Mouse (Mus musculus) neural tube, embryonic 15.5 days (tissue): ENCODE measurements around the gene Robo1. TPM values are rescaled to one million over a fixed set of nuclear protein-coding genes. Genes with fewer than 3 reads are reported as not detected.

Experiments
- ATAC-seq: fragments of 200-750 bp; cut with Nextera tagmentation; 2 replicates; pipeline ENCODE4 v1.8.0; 2017; ENCODE audit warnings: mild to moderate bottlenecking, moderate TSS enrichment, moderate library complexity; ENCODE audit not compliant: low FRiP score
- H3K27ac ChIP-seq: fragments of 300-500 bp; sonication (generic); replicated peaks from 2 replicates; pipeline ENCODE4 v1.5.1; 2015; ENCODE audit warnings: mild to moderate bottlenecking, inconsistent platforms
- H3K27me3 ChIP-seq: fragments of 300-500 bp; sonication (generic); replicated peaks from 2 replicates; pipeline ENCODE4 v1.6.1; 2015; ENCODE audit warnings: inconsistent platforms
- H3K36me3 ChIP-seq: fragments of 300-500 bp; sonication (generic); 2 replicates; pipeline ENCODE4 v1.6.1; 2015; ENCODE audit warnings: inconsistent platforms
- H3K4me1 ChIP-seq: fragments of 300-500 bp; sonication (generic); 2 replicates; pipeline ENCODE4 v1.6.1; 2015; ENCODE audit warnings: inconsistent platforms
- H3K4me2 ChIP-seq: fragments of 300-500 bp; sonication (generic); 2 replicates; pipeline ENCODE4 v1.6.1; 2015; ENCODE audit warnings: inconsistent platforms, mild to moderate bottlenecking, moderate library complexity
- H3K4me3 ChIP-seq: fragments of 300-500 bp; sonication (generic); replicated peaks from 2 replicates; pipeline ENCODE4 v1.5.1; 2015; ENCODE audit warnings: mild to moderate bottlenecking, inconsistent platforms
- H3K9ac ChIP-seq: fragments of 300-500 bp; sonication (generic); replicated peaks from 2 replicates; pipeline ENCODE4 v1.6.1; 2015; ENCODE audit warnings: mild to moderate bottlenecking, inconsistent platforms
- H3K9me3 ChIP-seq: fragments of 300-500 bp; sonication (generic); replicated peaks from 2 replicates; pipeline ENCODE4 v1.6.1; 2016; ENCODE audit warnings: inconsistent platforms
- WGBS: fragments of 180-500 bp; shearing (Covaris S2); methylation state at CpG from one replicate; pipeline ENCODE4 v1.1.7; 2015; ENCODE audit warnings: mixed read lengths; 5-methylcytosine and 5-hydroxymethylcytosine counted together
- polyA plus RNA-seq: library from polyadenylated mRNA; unstranded; fragments of >200 nt; fragmentation: Nextera tagmentation; extraction: Ambion mirVana; gene quantifications from 2 replicates; pipeline ENCODE4 v1.2.1, GENCODE M21; 2015

The Robo1 gene
- polyA plus RNA-seq, 1 experiment from 2014 or later: 33.2 TPM

DNA sequence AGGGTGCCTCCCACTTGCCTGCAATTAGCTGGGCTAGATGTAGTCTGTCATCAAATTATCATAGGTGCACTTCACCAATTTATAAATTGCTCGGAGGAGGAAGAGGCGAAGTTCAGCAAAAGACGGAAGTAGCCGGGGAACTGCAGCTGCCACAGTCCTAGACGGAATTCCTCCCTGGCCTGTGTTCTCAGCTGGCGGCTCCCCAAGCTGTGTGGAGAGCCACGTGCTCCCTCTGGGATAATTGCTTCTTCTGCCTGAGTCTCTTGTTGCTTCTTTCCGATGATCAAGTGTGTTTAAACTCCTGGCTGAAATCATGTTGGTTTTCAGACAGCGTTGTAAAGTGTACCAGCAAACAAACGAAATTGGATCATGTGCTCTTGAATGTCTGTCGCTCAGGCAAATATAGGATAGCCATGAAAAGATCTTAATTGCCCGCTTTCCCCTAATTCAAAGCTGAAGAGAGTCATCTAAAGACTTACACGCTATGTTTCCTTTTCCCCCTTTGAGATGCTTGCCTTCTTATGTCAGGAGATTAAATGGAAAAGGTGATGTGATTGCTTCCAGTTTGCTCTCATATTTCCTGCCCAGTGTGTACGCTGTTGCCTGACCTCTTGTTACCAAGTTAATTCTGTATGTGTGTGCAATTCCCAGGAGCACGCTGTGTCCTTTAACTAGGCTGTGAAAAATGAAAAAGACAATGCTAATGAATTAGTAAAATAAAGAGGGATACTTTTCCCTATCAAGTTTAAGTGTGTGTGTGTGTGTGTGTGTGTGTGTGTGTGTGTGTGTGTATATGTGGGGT lies 616.5 kb downstream of the Robo1 start:
- H3K4me3 ChIP-seq: peak overlapping the region; percentile 9; the same call in 1 of the 2 replicates
- H3K36me3 ChIP-seq: no peaks in the 10 kb centered on the region
- H3K27me3 ChIP-seq: no peaks in the 10 kb centered on the region
- no peak overlapping the region for H3K9ac ChIP-seq
- WGBS: 14% methylated on average over 15 of the region's 15 CpGs
- H3K9me3 ChIP-seq: no peaks in the 10 kb centered on the region
- peak; percentile 75; the same call in 1 of the 2 replicates for ATAC-seq
- H3K27ac ChIP-seq: no peak overlapping the region
- peak overlapping the region; percentile 49 for H3K4me2 ChIP-seq
- H3K4me1 ChIP-seq: peaks cover 22% of the 10 kb centered on the region

DNA sequence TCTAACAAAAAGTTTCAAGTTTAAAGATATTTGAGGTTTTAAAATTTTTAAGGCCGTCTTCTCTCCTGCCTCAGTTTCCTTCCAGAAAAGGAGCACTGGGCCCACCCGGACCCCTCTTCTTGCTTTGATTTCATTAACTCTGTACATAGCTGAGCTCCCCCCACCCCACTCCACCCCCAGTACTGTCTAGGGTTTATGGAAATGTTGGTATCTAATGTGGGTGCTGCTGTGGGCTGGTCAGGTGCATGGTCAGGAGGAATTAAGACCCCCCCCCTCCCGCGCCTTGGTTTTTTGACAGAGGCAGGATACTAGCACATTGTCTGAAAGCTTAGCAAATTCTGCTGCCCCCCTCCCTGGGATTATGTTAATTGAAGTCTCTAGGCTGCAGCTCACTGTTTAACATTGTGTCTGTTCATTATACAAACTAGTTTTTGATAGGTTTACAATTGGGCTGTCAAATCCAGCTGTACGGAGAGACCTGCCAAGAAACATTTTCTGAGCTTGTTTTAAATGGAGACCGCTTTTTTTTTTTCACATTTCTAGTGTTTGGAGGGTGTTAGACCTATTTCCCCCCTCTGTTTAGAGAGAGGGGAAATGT lies 620.5 kb downstream of the Robo1 start:
- H3K27ac ChIP-seq: no peak overlapping the region; the same call in 1 of the 2 replicates
- no peak overlapping the region for H3K4me2 ChIP-seq
- 68% methylated on average over 6 of the region's 6 CpGs for WGBS
- H3K9ac ChIP-seq: no peak overlapping the region
- no peaks in the 10 kb centered on the region for H3K27me3 ChIP-seq
- H3K4me1 ChIP-seq: peaks cover 17% of the 10 kb centered on the region
- no peaks in the 10 kb centered on the region for H3K9me3 ChIP-seq
- no peak for ATAC-seq
- H3K36me3 ChIP-seq: no peaks in the 10 kb centered on the region
- H3K4me3 ChIP-seq: no peak overlapping the region

DNA sequence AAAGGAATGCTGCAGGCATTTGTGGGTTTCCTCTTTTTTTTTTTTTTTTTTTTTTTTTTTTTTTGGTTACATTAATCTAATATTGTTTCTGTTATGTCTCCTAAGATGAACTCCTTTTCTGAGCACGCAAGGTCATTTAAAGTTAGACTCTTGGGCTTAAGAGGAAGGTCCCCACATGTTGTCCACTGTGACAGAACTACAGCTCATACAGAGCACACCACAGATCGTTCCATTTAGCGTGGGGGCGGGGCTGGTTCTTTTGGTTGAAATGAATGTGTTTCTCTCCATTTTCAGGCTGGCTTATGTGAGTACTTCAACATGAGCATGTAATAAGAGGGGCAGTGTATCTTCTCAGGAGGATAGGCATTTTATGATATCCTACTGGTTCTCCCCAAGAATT lies 622.8 kb downstream of the Robo1 start:
- Histone ChIP-seq H3K27me3 (no peaks in the 10 kb centered on the region), H3K27ac (no peak overlapping the region), H3K36me3 (no peaks in the 10 kb centered on the region), H3K4me2 (no peak overlapping the region), H3K4me1 (peaks cover 3% of the 10 kb centered on the region; the same call in 1 of the 2 replicates), H3K9me3 (no peaks in the 10 kb centered on the region), H3K4me3 (no peak overlapping the region), H3K9ac (no peak overlapping the region)
- 83% methylated on average over 4 of the region's 4 CpGs for WGBS
- no peak for ATAC-seq

DNA sequence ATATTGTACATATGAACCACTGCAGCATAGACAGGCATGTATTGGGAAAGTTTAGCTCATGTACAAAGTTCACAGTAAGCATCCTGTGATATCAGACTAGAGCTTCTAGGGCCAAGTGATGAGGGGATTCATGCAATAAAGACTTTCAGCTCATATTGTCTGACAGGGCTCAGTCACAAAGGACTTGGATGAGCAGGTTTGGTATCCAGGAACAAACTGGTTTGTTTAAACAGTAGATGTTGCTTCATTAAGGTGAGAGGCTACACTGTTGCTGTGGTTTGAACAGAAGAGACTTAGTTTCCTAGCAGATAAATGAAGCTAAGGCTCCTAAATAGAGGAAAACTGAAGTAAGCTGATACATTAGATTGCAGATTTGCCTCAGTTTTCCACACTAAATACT lies 626.8 kb downstream of the Robo1 start:
- ATAC-seq: no peak
- Histone ChIP-seq H3K4me2 (no peak overlapping the region), H3K9ac (no peak overlapping the region), H3K27me3 (no peaks in the 10 kb centered on the region), H3K36me3 (no peaks in the 10 kb centered on the region), H3K4me1 (0 out of 2 replicates have a peak, but pooled peaks cover 2% of the 10 kb centered on the region), H3K27ac (no peak overlapping the region), H3K4me3 (no peak overlapping the region), H3K9me3 (no peaks in the 10 kb centered on the region)

DNA sequence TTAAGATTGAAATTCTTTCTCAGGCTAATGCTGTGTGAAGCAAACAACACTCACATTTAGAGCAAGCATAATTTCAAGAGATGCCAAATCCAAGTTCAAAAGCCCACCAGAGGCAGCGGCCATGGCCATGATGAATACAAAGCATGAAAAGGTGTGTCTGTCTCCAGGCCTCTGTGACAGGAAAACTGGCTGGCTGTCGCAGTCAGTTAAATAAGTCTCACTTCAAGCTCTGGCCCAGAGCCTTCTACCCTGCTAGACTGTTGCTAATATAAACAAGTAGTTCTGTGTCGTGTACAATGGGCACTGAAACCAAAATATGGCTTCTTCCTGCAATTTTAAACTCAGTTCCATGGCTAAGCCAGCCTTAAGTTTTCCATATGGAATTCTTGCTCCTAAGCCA lies 629.1 kb downstream of the Robo1 start:
- Histone ChIP-seq H3K4me1 (peaks cover 8% of the 10 kb centered on the region; the same call in 1 of the 2 replicates), H3K9ac (no peak overlapping the region), H3K36me3 (no peaks in the 10 kb centered on the region), H3K27me3 (no peaks in the 10 kb centered on the region), H3K4me3 (no peak overlapping the region), H3K9me3 (no peaks in the 10 kb centered on the region), H3K27ac (no peak overlapping the region), H3K4me2 (no peak overlapping the region)
- ATAC-seq: no peak
- 58% methylated on average over 3 of the region's 3 CpGs for WGBS

DNA sequence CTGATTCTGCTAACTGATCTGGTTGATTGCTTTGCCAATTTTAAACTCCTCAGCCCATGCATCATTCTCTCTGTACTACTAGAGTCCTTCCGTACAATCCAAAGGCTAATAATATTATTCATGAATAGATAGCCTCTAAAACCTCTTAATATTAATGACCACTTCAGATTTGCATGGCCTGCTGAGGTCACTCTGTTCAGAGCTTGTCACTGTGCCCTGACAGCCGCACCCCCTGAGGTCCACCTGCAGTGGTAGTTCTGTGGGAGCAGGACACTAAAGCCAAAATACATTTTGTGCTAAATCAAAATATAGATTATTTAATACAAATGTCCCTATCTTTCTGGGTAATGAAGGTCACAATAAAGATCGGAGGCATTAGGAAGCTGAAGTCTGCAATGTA lies 631.8 kb downstream of the Robo1 start:
- H3K9me3 ChIP-seq: no peaks in the 10 kb centered on the region
- no peak overlapping the region for H3K4me2 ChIP-seq
- ATAC-seq: no peak
- no peaks in the 10 kb centered on the region for H3K36me3 ChIP-seq
- no peak overlapping the region for H3K9ac ChIP-seq
- no peak overlapping the region for H3K4me3 ChIP-seq
- peaks cover 8% of the 10 kb centered on the region; the same call in 1 of the 2 replicates for H3K4me1 ChIP-seq
- no peak overlapping the region for H3K27ac ChIP-seq
- 58% methylated on average over 3 of the region's 3 CpGs for WGBS
- no peaks in the 10 kb centered on the region for H3K27me3 ChIP-seq

DNA sequence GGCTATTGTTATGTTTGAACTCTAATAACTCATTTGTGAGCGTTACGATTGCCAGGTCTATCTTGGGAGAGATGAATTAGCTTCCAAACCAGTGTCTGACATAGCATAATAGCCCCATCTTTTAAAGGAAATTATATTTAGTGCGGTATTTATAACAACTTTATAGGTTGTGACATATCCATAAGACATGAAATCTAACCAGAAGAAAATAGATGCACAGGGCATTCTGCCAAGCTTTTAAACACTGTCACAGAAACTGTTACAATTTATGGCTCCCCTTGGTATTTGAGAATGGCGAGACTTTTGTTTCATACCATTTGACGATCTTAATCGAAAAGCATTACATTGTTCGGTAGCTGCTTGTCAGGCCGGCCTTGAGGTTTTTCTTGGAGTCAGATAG lies 632.7 kb downstream of the Robo1 start:
- 23% methylated on average over 8 of the region's 8 CpGs for WGBS
- Histone ChIP-seq H3K4me2 (no peak overlapping the region), H3K27ac (no peak overlapping the region), H3K4me3 (no peak overlapping the region), H3K9me3 (no peaks in the 10 kb centered on the region), H3K36me3 (no peaks in the 10 kb centered on the region), H3K9ac (no peak overlapping the region), H3K27me3 (no peaks in the 10 kb centered on the region), H3K4me1 (peaks cover 8% of the 10 kb centered on the region; the same call in 1 of the 2 replicates)
- no peak for ATAC-seq

DNA sequence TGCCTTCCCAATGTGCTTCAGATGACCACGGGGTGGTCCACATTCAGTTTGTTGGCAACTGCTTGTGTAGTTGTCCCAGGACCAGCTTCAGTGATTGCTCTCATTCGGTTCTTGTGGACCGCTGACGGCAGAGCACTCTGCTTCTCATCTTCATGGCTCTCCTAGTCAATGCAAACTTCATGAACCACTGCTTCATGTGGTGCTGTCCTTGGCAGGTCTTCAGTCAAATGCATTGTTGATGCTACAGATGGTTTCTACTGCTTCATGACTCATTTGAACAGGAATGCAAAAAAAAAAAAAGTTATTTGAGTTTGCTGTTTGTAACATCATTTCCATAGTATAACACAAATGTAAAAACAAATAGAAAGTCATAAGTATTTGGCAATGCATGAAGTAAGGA lies 636.3 kb downstream of the Robo1 start:
- ATAC-seq: no peak
- H3K27me3 ChIP-seq: no peaks in the 10 kb centered on the region
- H3K27ac ChIP-seq: no peak overlapping the region
- no peak overlapping the region for H3K4me3 ChIP-seq
- H3K4me1 ChIP-seq: peaks cover 8% of the 10 kb centered on the region; the same call in 1 of the 2 replicates
- no peak overlapping the region for H3K4me2 ChIP-seq
- no peaks in the 10 kb centered on the region for H3K36me3 ChIP-seq
- 94% methylated on average over 4 of the region's 4 CpGs for WGBS
- H3K9ac ChIP-seq: no peak overlapping the region
- H3K9me3 ChIP-seq: no peaks in the 10 kb centered on the region

DNA sequence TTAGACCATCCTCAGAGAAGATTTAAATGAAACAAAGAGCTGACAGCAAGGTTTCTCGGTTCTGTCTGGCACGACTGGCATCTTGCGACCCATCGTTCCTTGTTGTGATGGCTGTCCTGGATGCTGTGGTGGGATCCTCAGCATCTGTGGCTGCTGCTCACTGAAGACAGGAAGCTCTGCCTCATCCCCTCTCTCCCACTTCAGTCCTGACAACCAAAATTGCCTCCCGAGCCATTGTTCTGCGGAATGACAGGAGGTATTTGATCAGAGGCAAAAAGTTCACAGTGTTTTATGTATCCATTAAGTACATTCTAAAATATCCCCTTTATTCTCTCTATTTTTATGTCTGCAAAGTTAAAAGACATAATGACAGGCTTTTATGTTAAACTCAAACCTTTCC lies 643.9 kb downstream of the Robo1 start:
- 72% methylated on average over 6 of the region's 6 CpGs for WGBS
- ATAC-seq: no peak

DNA sequence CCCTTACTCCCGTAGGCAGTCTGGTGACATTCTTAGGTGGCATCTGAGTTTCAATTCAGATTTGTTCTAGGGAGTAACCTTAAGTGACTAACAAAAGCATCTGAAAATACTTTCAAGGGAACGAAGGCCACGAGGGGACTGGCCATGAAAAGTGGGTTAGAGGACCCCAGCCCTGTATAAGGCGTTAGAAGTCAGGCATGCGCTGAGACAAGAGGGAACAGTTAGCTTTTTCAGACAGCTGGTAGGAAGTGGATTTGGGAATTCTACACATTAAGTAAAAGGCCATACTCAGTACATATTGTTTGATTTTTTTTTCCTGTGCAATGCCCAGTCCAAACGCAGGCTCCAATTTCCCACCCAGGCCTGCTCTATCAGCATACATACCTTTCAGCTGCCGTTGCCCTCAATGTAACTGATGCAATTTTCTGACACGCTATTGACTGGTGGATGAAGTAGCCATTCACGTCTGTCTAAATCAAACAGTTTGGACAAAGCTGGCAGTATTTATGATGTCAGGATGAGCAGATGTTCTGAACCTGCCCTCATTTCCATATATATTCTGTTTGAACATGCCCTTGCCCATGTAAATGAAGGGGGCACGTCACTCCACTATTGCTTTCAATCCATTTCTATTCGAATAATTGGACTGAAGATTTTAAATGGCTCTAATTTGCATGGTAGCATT lies 651.1 kb downstream of the Robo1 start:
- no peak for ATAC-seq
- Histone ChIP-seq H3K4me2 (no peak overlapping the region), H3K9me3 (no peaks in the 10 kb centered on the region)

More for the DNA sequence above, 643.9 kb downstream of the Robo1 start:
- H3K36me3 ChIP-seq: no peaks in the 10 kb centered on the region
- H3K4me2 ChIP-seq: no peak overlapping the region
- no peak overlapping the region for H3K9ac ChIP-seq
- no peak overlapping the region for H3K4me3 ChIP-seq
- no peak overlapping the region for H3K27ac ChIP-seq
- no peaks in the 10 kb centered on the region for H3K4me1 ChIP-seq
- H3K27me3 ChIP-seq: no peaks in the 10 kb centered on the region
- no peaks in the 10 kb centered on the region for H3K9me3 ChIP-seq

DNA sequence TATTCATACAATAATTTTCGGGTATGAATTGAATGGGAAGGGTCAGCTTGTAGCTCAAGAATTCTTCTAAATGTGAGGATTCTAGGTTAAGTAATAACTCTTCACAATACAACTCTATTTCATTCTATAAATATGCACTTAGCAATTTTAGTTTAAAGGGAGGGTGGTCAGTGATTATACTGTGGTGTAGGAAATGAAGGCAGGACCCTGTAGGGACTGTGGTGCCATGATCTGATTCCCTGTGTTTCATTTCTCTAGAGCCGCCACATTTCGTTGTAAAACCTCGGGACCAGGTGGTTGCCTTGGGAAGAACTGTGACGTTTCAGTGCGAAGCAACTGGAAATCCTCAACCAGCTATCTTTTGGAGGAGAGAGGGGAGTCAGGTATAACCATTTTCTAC lies 651.7 kb downstream of the Robo1 start:
- Histone ChIP-seq H3K4me2 (no peak overlapping the region), H3K9ac (no peak overlapping the region), H3K4me1 (0 out of 2 replicates have a peak, but pooled peaks cover 4% of the 10 kb centered on the region), H3K4me3 (no peak overlapping the region), H3K36me3 (0 out of 2 replicates have a peak, but pooled peaks cover 4% of the 10 kb centered on the region), H3K27me3 (no peaks in the 10 kb centered on the region), H3K9me3 (no peaks in the 10 kb centered on the region), H3K27ac (no peak overlapping the region)
- WGBS: 64% methylated on average over 6 of the region's 6 CpGs
- no peak for ATAC-seq

More for the DNA sequence above, 651.1 kb downstream of the Robo1 start:
- WGBS: 32% methylated on average over 11 of the region's 11 CpGs
- Histone ChIP-seq H3K27me3 (no peaks in the 10 kb centered on the region), H3K27ac (no peak overlapping the region), H3K4me1 (0 out of 2 replicates have a peak, but pooled peaks cover 4% of the 10 kb centered on the region), H3K4me3 (no peak overlapping the region), H3K9ac (no peak overlapping the region), H3K36me3 (0 out of 2 replicates have a peak, but pooled peaks cover 4% of the 10 kb centered on the region)
